In genomic region chr14:30459891-30460523, GRCm38 (mm10) we compare ENCODE assay signal across 9 mouse cellular contexts. TPM values are rescaled to one million over a fixed set of nuclear protein-coding genes. Genes with fewer than 3 reads are reported as not detected.
A peak's percentile ranks its signal among the peaks of the same experiment; 100 is the strongest.
DNase-seq lines count a peak whose midpoint lies in the region; ATAC-seq and TF ChIP-seq lines count a peak whose summit lies in the region.
"Had no signal": no experiment of that assay in that cellular context is flagged by ENCODE, and none has a peak within 500 bp of the region (broad histone marks: within the 10 kb centered on the region; RNA-seq: fewer than 3 reads in every experiment).

No protein-coding gene starts in this region.

- no peak overlapping the region for H3K27ac ChIP-seq in heart, embryonic 15.5 days
- H3K27ac ChIP-seq in liver, postnatal 0 days (ENCODE audit: low read depth) = no peak overlapping the region
- no peak overlapping the region for H3K27ac ChIP-seq in olfactory bulb, adult 2 months (ENCODE audit: insufficient read depth, low read depth, low read length)
- H3K27ac ChIP-seq: midbrain, embryonic 12.5 days had no signal

- WGBS in heart, embryonic 15.5 days = 7% methylated on average over 14 of the region's 14 CpGs
- WGBS in liver, postnatal 0 days (ENCODE audit: insufficient replicate concordance) = 6% methylated on average over 14 of the region's 14 CpGs
- 6% methylated on average over 14 of the region's 14 CpGs for WGBS in olfactory bulb, adult 2 months

- no peak for TF ChIP-seq EP300 in liver, postnatal 0 days (IDR thresholded peaks at IDR 0.05; ENCODE audit: low read depth)

- peak; percentile 85 for ATAC-seq in erythroblast, adult 5-6 weeks (replicated peaks; ENCODE audit: low FRiP score, poor library complexity, severe bottlenecking)
- ATAC-seq in heart, embryonic 15.5 days (replicated peaks; ENCODE audit: insufficient number of reproducible peaks, insufficient read depth, low FRiP score, low read depth) = no peak
- no peak for ATAC-seq in liver, postnatal 0 days

- H3K27me3 ChIP-seq in E14TG2a.4 (ENCODE audit: insufficient read depth, low read length) = peaks cover 10% of the 10 kb centered on the region
- H3K27me3 ChIP-seq in heart, embryonic 15.5 days = 0 out of 2 replicates have a peak, but pooled peaks cover 4% of the 10 kb centered on the region
- H3K27me3 ChIP-seq in liver, postnatal 0 days (ENCODE audit: insufficient read depth, low read length) = no peaks in the 10 kb centered on the region

- TF ChIP-seq POLR2A in brain, embryonic 14.5 days (IDR thresholded peaks at IDR 0.05; ENCODE audit: borderline replicate concordance, extremely low read depth, insufficient read depth, insufficient read length, poor library complexity, severe bottlenecking) = no peak
- TF ChIP-seq POLR2A in olfactory bulb, adult 2 months (IDR thresholded peaks at IDR 0.05; ENCODE audit: insufficient read depth, low read depth, low read length) = no peak

- H3K4me1 ChIP-seq in E14TG2a.4 (replicated peaks; ENCODE audit: low read depth, low read length) = peaks cover 5% of the 10 kb centered on the region; the same call in 1 of the 2 replicates
- peaks cover 6% of the 10 kb centered on the region for H3K4me1 ChIP-seq in heart, embryonic 15.5 days (replicated peaks)
- no peaks in the 10 kb centered on the region for H3K4me1 ChIP-seq in liver, postnatal 0 days (ENCODE audit: insufficient read depth)
- H3K4me1 ChIP-seq in olfactory bulb, adult 2 months (ENCODE audit: control insufficient read depth, insufficient read depth, low read length) = peaks cover 21% of the 10 kb centered on the region

- H3K4me3 ChIP-seq in E14TG2a.4 (replicated peaks; ENCODE audit: low read length) = no peak overlapping the region
- H3K4me3 ChIP-seq in heart, embryonic 15.5 days = no peak overlapping the region
- H3K4me3 ChIP-seq in liver, postnatal 0 days (ENCODE audit: low read depth, low read length) = no peak overlapping the region
- H3K4me3 ChIP-seq in olfactory bulb, adult 2 months (ENCODE audit: insufficient read depth, low read depth, low read length) = no peak overlapping the region
- H3K4me3 ChIP-seq: midbrain, embryonic 12.5 days had no signal

- peak; percentile 84 for TF ChIP-seq CTCF in E14TG2a.4 (conservative IDR thresholded peaks at IDR 0.05; ENCODE audit: low read length)
- peak; percentile 95 for TF ChIP-seq CTCF in brain, embryonic 14.5 days (IDR thresholded peaks at IDR 0.05; ENCODE audit: borderline replicate concordance, extremely low read depth, insufficient read depth, insufficient read length)
- peak; percentile 89 for TF ChIP-seq CTCF in liver, postnatal 0 days (IDR thresholded peaks at IDR 0.05; ENCODE audit: low read depth)
- TF ChIP-seq CTCF in olfactory bulb, adult 2 months (IDR thresholded peaks at IDR 0.05; ENCODE audit: insufficient read depth, low read depth, low read length) = peak; percentile 88

- peak; percentile 88 for DNase-seq in brain, embryonic 14.5 days (ENCODE audit: low read depth)
- peak; percentile 87 to 89 for DNase-seq in kidney, postnatal 4 days
- peak; percentile 79 for DNase-seq in liver, postnatal 0 days
- peak; percentile 81 for DNase-seq in thymus, postnatal 0 days (ENCODE audit: low spot score)

- H3K4me2 ChIP-seq in heart, embryonic 15.5 days = peak overlapping the region; percentile 27; the same call in 1 of the 2 replicates
- H3K4me2 ChIP-seq in liver, postnatal 0 days (ENCODE audit: low read depth, low read length) = no peak overlapping the region
- H3K4me2 ChIP-seq: midbrain, embryonic 12.5 days had no signal

- H3K9me3 ChIP-seq in E14TG2a.4 (ENCODE audit: low read length) = no peaks in the 10 kb centered on the region
- H3K9me3 ChIP-seq in heart, embryonic 15.5 days (replicated peaks) = no peaks in the 10 kb centered on the region
- no peaks in the 10 kb centered on the region for H3K9me3 ChIP-seq in liver, postnatal 0 days (ENCODE audit: low read length)
- H3K9me3 ChIP-seq: midbrain, embryonic 12.5 days had no signal

- H3K36me3 ChIP-seq in E14TG2a.4 (ENCODE audit: insufficient read depth, low read length) = no peaks in the 10 kb centered on the region
- no peaks in the 10 kb centered on the region for H3K36me3 ChIP-seq in heart, embryonic 15.5 days
- no peaks in the 10 kb centered on the region for H3K36me3 ChIP-seq in liver, postnatal 0 days (replicated peaks; ENCODE audit: insufficient read depth, low read length)
- H3K36me3 ChIP-seq: midbrain, embryonic 12.5 days had no signal

- no peak overlapping the region for H3K9ac ChIP-seq in heart, embryonic 15.5 days
- no peak overlapping the region for H3K9ac ChIP-seq in liver, postnatal 0 days (replicated peaks)
- H3K9ac ChIP-seq: midbrain, embryonic 12.5 days had no signal

RNA-seq across cellular contexts. Expression of gene Dcp1a, which starts 19.3 kb away (rescaled TPM):
- 33.5 and 35.4 TPM in 2 replicates for polyA plus RNA-seq in brain, embryonic 14.5 days (2012; rRNA removed)
- total RNA-seq in erythroblast, adult 5-6 weeks (2015; ENCODE audit: low replicate concordance) = 13.4 and 16.9 TPM in 2 replicates
- 10.4 and 13.4 TPM in 2 replicates for total RNA-seq in erythroblast, adult 5-6 weeks (2017; ENCODE audit: low replicate concordance)
- polyA plus RNA-seq in heart, embryonic 15.5 days (2015; fragmentation: Nextera tagmentation; extraction: Ambion mirVana) = 13.3 and 17.7 TPM in 2 replicates
- 2.9 and 3.3 TPM in 2 replicates for polyA plus RNA-seq in liver, postnatal 0 days (2015; fragmentation: Nextera tagmentation; extraction: Ambion mirVana)
- not detected in 2 replicates for polyA plus RNA-seq in olfactory bulb, adult 2 months (2012; ENCODE audit: insufficient read depth, insufficient read length, low replicate concordance, missing spikeins)
- 17.4 and 17.7 TPM in 2 replicates for polyA plus RNA-seq in thymus, postnatal 0 days (2015; fragmentation: Nextera tagmentation; extraction: Ambion mirVana)

RNA-seq across cellular contexts. Expression of gene Cacna1d, which starts 31.2 kb away (rescaled TPM):
- 29.9 and 34.7 TPM in 2 replicates for polyA plus RNA-seq in brain, embryonic 14.5 days (2012; rRNA removed)
- not detected in 2 replicates for total RNA-seq in erythroblast, adult 5-6 weeks (2015; ENCODE audit: low replicate concordance)
- total RNA-seq in erythroblast, adult 5-6 weeks (2017; ENCODE audit: low replicate concordance) = 0.17 TPM in 1 of 2 replicates, not detected in the other
- 5.3 and 7.2 TPM in 2 replicates for polyA plus RNA-seq in heart, embryonic 15.5 days (2015; fragmentation: Nextera tagmentation; extraction: Ambion mirVana)
- polyA plus RNA-seq in liver, postnatal 0 days (2015; fragmentation: Nextera tagmentation; extraction: Ambion mirVana) = 0.22 and 0.36 TPM in 2 replicates
- polyA plus RNA-seq in olfactory bulb, adult 2 months (2012; ENCODE audit: insufficient read depth, insufficient read length, low replicate concordance, missing spikeins) = 140 TPM in 1 of 2 replicates, not detected in the other
- 1.1 and 1.9 TPM in 2 replicates for polyA plus RNA-seq in thymus, postnatal 0 days (2015; fragmentation: Nextera tagmentation; extraction: Ambion mirVana)
